Mouse (Mus musculus) c-Kit-negative CD71-positive TER-119-positive erythroid progenitor cells, embryonic 14.5 days (primary cell): ENCODE measurements around the gene Celf6.

Experiments
- DNase-seq: peaks from one replicate; pipeline ENCODE4 v3.0.0-alpha.2; 2013; ENCODE audit warnings: low read depth, low spot score

Celf6 gene

GRCm38 (mm10) chr9:59588252-59588651 lies 10.5 kb downstream of the Celf6 start:
- DNase-seq: no peak

- DNase-seq: no peak
Observed at GRCm38 (mm10) chr9:59588710-59589671, 11.3 kb downstream of the Celf6 start.

GRCm38 (mm10) chr9:59589703-59590439 lies 12.2 kb downstream of the Celf6 start:
- DNase-seq: no peak

GRCm38 (mm10) chr9:59601661-59602060 lies 23.9 kb downstream of the Celf6 start:
- DNase-seq: no peak

GRCm38 (mm10) chr9:59605967-59606366 lies 28.2 kb downstream of the Celf6 start:
- DNase-seq: no peak

GRCm38 (mm10) chr9:59610950-59611349 lies 33.2 kb downstream of the Celf6 start:
- no peak for DNase-seq

- DNase-seq: no peak
Observed at GRCm38 (mm10) chr9:59615797-59616196, 38.1 kb downstream of the Celf6 start.

GRCm38 (mm10) chr9:59616622-59617306 lies 39.0 kb downstream of the Celf6 start, which contains the start of gene Parp6:
Gene Parp6, plus strand, starts transcription at chr9:59617284.
- DNase-seq: peak; percentile 96

- no peak for DNase-seq
Observed at GRCm38 (mm10) chr9:59617307-59617973, 39.7 kb downstream of the Celf6 start.

GRCm38 (mm10) chr9:59638372-59638771 lies 60.7 kb downstream of the Celf6 start:
- DNase-seq: no peak

- DNase-seq: no peak
Observed at GRCm38 (mm10) chr9:59639936-59640335, 62.2 kb downstream of the Celf6 start.

- DNase-seq: no peak
Observed at GRCm38 (mm10) chr9:59641320-59641719, 63.6 kb downstream of the Celf6 start.

- no peak for DNase-seq
Observed at GRCm38 (mm10) chr9:59649911-59650310, 72.2 kb downstream of the Celf6 start.

- peak; percentile 54 for DNase-seq
Observed at GRCm38 (mm10) chr9:59653371-59653770, 75.7 kb downstream of the Celf6 start.

- no peak for DNase-seq
Observed at GRCm38 (mm10) chr9:59654450-59654983, 76.8 kb downstream of the Celf6 start.

- DNase-seq: peak; percentile 61
Observed at GRCm38 (mm10) chr9:59655958-59656634, 78.4 kb downstream of the Celf6 start, which contains the start of gene Pkm. Gene Pkm, plus strand, starts transcription at chr9:59656368.
